Mouse (Mus musculus) Muller cell, postnatal 12 days (primary cell): Measurements from ENCODE around the gene H2afy2.

ENCODE experiments used
- DNase-seq: peaks from one replicate; pipeline ENCODE4 v3.0.0-alpha.2; 2015; ENCODE audit errors: inconsistent ontology term

H2afy2 gene

DNA sequence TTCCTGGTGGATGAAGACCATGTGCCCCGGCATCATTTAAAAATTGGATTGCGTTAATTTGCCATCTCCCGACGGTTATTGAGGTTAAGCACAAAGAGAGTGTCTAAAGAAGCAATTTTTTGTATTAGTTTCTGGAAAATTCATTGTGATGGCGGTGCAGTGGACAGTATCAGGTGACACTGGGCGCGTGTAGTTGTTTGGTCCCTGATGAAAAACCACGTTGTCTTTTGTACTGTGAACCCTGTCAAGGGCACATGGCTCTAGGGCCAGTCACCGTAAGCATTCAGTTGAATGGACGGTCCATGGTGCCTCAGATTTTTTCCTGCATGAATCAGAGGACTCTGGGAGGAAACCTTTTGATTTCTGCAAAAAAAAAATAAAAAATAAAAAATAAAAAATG lies 467 bp upstream of the H2afy2 start:
- DNase-seq: no peak

DNA sequence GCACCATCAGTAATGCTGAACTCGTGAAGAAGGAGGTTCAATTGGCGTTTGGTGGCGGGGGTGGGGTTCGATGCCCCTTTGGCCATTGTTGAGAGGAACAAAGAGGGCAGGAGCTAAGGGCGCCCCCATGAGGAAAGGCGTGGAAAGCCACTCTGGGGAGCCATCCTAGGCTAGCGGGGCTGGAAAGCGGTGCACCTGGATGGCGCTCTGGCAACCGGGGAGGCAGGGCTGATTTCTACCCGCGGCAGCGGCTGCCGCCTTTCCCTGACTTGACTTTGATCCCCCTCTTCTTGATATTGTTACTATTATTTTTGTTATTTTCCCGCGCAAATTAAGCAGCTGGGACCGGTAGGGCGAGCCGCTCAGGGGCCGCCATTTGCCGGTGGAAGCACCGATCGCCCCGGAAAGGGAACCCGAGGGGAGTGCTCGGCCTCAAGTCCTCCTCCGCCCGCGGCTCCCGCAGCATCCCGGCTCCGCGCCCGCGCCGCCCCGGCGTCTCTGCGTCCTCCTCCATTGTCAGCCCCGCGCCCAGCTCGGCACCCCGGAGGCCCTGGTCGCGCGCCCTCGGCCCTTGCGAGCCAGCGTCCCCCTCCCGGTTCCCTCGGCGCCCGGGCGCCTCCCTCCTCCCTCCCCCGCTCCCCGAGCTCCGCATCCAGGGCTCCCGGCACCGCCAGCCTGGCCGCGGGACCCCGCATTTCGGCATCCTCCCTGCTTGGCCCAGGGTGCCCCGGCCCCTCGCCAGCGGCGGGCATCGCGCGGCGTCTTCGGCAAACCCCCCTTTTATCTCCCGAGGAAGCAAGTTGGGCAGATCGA lies 942 bp downstream of the H2afy2 start:
- DNase-seq: peak; percentile 75

DNA sequence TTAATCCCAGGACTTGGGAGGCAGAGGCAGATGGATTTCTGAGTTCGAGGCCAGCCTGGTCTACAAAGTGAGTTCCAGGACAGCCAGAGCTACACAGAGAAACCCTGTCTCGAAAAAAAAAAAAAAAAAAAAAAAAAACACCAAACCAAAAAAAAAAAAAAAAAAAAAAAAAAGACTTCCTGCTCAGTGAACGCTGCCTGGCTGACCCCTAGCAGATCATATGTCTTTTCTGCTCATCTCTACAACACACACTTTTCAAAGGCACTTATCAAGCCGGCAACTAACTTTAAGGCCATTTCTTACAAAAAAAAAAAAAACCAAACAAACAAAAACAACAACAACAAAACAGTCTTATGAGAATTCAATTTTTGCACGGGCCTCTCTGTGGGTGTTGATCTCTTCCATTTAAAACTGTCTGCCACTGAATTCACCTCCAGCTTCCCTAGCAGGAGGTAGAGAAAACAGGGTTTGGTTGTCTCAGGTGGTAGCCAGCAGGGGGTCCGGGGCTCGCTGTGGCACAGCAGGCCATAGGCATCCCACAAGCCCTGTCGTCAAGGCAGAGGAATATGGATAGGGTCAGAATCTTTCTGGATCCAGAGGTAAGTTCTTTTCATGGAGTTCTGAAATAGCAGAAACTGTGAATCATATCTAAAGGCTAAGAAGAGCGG lies 2.4 kb downstream of the H2afy2 start:
- DNase-seq: no peak

DNA sequence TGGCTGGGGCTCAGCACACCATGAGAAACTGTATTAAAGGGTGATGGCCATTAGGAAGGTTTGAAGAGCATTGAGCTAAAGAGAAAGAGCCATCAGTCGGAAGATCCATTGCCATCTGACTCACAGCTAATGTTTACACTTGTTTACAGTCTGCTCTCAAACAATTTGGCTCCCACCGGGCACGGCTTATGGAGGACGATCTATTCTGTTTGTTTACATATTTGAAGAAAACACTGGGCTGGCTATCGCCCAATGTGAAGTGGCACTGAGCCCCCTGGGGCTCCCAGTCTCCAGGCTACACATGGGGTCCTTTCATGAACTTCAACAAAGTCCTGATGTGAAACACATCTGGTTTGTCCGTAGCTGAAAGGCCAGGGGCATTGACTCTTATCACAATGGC lies 17.1 kb downstream of the H2afy2 start:
- DNase-seq: peak; percentile 14

DNA sequence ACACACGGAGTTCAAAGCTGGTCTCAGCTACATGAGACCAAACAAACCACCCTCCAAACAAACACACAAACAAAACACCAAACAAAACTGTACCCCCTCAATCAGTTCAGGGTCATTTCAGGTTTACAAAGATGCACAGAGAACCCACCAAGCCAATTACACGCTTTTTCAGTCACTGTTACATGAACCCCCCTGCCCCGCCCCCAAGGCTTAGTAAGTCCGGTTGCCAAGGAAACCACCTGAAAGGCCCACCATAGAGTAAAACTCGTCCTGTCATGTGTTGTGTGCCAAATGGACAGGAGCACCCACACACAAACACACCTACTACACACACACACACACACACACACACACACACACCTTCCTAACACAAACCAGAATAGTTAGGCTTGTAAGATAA lies 18.4 kb downstream of the H2afy2 start:
- DNase-seq: no peak

DNA sequence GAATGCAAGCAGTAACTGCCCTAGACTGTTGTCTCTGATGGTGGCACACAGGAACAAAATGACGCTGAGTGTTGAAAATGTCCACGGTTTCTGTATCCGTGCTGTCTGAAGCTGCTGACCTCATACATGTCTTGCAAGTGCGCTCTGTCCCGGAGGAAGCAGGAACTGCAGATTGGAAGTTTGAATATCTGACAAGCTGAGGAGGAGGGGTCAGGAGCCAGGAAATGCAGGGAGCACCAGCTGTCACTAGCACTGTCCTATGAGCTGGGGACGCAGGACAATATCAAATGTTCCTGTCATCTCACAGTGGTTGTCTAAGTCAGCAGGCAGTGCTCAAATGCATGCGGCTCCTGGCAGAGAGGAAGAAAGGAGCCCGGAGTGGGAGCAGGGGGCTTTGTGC lies 19.3 kb downstream of the H2afy2 start:
- DNase-seq: no peak

DNA sequence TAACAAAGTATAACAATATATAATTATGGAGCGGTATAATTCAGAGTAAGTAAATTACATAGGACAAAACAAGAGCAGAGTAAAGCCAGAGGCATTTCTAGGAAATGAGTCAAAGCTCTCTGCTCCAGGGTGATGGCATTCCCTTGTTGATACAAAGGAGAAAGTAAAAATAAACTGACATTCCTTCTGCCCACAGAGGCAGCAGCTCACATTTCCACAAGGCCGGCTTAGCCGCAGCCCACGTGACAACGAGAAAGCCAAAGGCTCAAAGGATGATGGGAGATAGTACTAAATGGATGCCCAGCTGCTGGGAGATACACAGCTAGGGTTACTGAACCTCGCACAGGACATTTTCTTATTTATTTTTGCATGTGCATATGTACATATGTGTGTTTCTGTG lies 24.1 kb downstream of the H2afy2 start:
- peak; percentile 86 for DNase-seq

DNA sequence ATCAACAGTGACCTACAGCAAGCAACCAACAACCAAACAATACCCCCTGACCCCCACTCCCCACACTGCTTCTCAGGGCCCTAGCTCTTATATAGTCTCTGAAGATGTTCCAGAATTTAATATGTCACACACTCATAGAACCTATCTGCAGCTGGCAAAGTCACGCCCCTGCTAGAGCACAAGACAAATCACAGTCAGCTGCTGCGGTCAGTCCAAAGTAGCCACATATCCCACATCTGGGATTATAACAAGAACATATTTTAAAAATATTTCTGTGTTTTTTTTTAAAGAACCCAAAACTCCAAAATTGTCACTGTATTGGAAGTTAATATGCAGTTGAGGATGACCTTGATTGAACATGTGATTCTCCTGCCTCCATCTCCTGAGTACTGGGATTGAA lies 25.0 kb downstream of the H2afy2 start:
- no peak for DNase-seq

DNA sequence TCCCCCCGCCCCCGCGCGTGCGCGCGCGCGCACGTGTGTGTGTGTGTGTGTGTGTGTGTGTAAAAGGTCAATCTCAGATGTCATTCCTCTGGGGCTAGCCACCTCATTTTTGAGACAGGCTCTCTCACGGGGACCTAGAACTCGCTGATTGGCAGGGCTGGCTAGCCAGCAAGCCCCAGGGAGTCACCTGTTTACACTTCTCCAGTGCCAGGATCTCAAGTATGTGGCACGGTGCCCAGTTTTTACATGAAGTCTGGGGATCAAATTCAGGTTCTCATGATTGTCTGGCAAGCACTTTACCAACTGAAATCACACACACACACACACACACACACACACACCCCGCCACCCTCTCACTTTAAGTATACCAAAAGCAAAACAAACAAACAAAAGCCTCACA lies 26.9 kb downstream of the H2afy2 start:
- DNase-seq: no peak

DNA sequence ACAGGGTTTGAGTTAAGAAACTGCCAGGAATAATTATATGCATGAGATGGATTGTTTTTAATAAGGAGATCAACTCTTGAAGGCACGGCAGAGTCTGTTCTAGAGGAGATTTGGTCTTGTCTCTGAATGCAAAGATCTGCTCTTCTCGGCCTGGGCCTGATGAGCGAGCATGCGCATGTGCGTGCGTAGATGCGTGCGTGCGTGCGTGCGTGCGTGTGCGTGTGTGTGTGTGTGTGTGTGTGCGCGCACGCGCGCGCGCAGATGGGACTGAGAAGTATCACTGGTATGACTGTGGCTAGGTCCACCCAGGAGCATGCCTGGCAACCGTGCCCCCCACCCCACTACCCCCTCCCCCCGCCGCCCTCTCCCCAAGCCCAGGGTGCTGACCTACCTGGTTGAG lies 30.9 kb downstream of the H2afy2 start:
- no peak for DNase-seq

DNA sequence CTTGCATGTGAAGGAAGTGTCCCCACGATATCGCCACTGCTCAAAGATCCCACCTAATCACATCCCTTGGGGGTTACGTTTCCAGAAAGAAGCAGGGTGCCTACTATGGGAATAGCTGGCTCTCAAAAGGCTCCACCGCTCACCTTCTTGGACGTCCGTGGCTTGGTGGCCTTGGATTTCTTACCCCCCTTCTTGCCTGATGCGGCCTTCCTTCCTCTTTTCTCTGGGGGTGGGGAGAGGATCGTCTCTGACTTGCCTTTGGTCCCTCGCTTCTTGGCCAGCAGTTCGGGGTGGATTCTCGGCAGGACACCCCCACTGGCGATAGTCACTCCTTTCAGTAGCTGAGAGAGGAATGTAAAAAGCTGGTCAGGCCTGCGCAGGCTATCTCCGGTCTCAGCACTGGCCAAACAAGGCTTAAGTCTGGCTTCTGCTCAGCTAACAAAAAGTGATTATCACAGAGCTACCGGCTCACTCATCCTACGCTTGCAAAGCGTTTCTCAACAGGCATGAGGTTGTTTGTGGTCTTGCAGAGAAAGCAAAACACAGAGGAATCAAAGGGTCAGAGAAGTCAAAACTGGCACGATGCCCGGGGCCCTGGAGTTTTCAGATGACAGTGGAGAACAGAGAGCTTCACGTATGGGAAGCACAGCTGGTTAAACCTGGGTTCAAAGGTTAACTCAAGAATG lies 32.3 kb downstream of the H2afy2 start:
- peak; percentile 90 for DNase-seq

DNA sequence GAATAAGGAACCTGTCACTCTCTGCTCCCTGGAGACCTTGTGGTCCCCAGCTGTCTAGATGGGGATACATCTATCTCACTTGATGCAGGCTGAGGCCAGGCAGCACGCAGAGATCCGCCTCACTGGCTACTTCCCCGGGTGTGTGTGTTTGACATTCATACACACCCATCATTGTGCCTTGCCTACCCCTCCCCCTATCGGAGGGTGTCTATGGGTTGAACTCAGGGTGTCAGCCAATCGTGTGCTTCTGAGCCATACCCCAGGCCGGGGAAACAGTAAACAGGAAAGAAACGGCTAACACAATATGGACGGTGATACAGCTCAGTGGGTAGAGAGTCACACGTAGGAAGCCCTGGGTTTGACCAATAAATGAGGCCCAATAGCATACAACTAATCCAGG lies 33.9 kb downstream of the H2afy2 start:
- no peak for DNase-seq

DNA sequence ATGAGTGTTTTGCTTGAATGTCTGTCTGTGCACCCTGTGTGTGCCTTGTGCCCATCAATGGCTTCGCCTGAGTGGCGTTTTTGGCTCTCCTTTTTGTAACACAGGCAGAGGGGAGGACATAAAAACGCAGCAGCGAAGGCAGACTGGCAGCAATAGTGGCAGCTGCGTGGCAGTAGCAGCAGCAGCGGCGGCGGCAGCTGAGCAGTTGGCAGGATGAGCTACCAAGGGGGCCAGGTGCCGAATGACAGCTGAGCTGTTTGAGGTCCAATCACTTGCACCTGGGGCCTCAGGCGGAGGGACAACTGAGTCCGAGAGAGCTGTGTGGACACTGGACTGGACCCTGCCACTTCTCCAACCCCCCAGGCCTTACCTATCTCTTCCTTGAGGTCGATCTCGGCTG lies 36.6 kb downstream of the H2afy2 start:
- no peak for DNase-seq

DNA sequence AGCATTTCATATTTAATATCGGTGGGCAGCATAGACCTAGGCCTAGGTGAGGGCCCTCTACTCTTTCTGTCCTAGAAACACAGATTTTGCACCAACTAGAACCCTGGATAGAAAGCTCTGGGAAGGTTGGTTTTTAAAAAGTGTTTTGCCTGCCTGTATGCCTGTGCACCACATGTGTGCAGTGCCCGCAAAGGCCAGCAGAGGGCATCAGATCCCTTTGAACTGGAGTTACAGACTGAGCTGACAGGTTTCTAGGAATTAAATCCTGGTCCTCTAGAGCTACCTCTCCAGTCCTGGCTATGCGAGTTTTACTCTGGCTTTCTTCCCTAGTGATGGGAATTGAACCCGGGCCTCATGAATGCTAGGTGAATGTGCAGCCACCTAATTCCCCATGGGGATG lies 38.8 kb downstream of the H2afy2 start:
- DNase-seq: no peak

DNA sequence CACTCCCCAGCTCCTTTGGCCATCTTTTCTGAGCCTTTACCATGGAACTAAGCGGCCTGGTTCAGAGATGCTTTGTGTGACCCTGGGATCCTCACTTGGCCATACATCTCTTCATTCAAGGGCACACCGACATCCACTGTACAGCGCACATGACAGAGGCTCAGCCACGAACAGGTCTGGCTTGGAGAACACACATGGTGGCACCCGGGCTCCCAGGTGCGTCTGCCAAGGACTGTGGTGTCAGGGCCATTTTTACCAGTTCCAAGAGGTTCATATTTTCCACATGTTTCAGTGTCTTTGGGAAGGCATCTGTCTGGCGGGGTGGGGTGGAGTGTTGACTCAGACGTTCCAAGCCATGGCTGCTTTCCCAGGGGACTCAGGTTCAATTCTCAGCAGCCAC lies 41.6 kb downstream of the H2afy2 start:
- DNase-seq: no peak

DNA sequence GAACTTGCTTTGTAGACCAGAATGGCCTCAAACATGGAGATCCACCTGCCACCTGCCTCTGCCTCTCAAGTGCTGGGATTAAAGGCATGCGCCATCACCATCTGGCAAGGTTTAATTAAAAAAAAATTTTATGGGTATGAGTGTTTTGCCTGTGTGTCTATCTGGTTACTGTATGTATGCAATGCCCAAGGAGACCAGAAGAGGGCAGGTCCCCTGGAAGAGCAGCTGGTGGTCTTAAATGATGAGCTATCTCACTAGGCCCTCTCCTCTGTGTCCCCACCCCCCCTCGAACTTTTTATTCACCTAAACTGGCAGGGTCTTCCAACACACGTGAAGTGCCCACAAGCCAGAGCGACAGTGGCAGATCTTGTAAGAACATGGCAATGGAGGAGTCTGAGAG lies 42.1 kb downstream of the H2afy2 start:
- DNase-seq: no peak

DNA sequence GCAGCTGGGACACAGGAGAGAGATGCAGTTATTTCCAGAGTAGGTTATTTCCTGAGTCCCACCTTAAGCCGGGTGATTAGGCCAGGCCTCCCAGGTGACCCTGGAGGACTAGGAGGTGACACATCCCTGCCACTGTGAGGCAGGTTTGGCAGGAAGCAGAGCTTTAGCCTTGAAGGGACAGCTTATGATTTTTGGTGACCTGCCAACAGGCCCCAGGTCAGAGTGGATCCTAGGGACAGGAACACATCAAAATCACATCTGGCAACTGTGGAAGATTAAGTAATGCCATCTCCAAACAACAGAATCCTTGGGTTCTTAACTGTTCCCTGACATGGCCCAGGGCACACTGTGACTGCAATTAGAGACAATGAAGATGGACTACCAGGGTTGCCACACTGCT lies 42.6 kb downstream of the H2afy2 start:
- DNase-seq: no peak

DNA sequence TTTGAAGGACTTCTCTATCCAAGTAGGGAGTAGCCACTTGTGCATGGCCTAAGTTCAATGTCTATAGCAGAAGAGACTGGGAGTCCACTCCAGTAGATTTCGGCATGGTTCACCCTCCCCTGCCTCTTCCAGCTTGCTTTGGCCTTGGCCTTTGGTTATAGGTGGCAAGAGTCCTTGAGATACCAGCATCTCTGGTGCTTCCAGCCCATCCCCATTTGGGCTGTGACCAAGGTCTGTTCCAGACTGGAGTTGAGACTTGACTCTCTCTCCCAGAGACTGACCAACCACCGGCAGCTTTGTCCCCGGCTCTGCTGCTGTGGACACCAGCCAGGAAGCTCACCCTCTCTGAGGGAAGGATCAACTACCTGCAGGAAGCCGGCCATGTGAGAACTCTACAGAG lies 45.8 kb downstream of the H2afy2 start:
- DNase-seq: no peak

DNA sequence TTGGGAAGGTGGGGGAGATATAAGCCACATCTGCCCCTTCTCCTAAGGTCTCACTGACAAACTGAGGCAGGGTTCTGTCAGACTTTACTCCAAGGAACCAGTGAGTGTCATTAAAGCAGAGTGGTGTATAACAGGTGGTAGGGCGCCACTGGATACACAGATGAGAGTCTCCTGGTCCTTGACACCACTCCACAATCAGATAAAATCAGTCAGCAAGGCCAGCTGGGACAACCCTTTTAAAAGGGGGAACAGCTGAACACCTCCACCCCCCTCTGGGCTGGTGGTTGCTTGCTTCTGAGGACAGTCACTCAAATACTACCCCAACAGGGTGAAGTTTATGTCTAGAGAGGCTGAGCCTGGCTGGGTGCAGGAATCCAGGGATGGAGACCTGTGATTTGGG lies 46.4 kb downstream of the H2afy2 start:
- no peak for DNase-seq

DNA sequence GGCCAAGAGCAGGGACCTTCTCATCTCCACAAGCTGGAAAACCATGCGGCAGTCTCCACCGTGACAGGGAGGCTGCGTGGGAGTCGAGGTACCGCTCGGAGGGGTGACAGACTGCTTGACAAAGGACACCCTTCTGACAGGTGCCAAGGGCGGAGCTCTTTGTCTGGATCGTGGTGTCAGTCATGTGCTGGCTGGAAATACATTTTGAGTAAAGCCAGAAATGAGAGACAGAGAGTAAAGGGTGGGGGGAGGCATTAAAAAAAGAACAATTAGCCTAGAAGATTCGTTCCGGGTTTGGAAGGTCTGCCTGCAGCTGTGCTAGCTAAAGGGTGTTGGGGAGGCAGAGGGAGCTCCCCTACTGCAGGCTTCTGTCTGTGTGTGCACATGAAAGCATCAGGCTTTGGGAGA lies 47.3 kb downstream of the H2afy2 start:
- DNase-seq: no peak

DNA sequence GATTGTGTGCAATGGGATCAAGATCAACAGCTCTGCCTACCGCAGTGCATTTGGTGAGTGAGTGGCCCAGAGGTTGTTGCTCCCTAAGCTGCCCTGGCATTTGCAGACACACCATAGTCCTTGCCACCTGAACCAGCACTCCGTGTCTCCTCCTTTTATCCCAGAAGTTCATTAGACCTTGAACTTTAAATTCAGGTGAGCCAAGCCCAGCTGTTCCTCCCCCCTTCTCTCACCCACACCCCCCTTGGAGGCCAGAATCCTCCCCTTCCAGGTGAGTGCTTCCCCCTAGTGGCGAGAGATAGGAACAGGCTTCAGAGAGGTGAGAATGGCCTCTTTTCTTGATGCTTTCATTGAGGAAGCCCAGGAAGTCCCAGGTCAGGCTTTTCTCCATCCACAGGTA lies 49.6 kb downstream of the H2afy2 start:
- peak; percentile 41 for DNase-seq

DNA sequence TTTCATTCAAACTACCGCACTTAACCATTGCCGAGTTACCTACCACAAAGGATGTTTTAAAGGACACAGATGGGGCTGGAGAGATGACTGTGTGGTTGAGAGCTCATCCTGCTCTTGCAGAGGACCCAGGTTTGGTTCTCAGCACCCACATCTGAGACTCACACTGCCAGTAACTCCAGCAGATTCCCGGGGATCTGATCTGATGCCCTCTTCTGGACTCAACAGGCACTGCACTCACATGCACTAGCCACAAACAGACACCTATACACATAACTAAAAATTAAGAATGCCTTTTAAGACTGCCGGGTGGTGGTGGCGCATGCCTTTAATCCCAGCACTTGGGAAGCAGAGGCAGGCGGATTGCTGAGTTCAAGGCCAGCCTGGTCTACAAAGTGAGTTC lies 53.8 kb downstream of the H2afy2 start:
- no peak for DNase-seq

DNA sequence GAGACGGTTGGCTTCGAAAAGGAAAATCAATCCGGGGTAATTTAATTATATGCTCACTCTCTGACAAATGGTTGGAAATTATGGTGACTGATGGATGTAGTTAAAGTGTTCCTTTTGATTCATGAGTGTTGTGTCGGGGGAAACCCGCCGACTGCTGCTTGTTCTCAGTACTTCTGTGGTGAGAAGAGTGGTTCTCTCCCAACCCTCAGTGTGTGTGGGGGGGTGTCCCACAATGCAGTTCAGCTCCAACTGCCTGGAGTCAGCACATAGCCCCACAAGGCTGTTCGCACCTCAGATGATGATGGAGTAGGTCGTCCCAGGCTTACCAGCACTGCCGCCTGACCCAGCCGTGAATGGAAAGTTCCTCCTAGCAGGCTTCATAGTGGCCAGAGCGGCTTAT lies 54.8 kb downstream of the H2afy2 start:
- no peak for DNase-seq
